Mouse (Mus musculus): ENCODE results near the gene Pcsk1.

Pcsk1 gene

DNA sequence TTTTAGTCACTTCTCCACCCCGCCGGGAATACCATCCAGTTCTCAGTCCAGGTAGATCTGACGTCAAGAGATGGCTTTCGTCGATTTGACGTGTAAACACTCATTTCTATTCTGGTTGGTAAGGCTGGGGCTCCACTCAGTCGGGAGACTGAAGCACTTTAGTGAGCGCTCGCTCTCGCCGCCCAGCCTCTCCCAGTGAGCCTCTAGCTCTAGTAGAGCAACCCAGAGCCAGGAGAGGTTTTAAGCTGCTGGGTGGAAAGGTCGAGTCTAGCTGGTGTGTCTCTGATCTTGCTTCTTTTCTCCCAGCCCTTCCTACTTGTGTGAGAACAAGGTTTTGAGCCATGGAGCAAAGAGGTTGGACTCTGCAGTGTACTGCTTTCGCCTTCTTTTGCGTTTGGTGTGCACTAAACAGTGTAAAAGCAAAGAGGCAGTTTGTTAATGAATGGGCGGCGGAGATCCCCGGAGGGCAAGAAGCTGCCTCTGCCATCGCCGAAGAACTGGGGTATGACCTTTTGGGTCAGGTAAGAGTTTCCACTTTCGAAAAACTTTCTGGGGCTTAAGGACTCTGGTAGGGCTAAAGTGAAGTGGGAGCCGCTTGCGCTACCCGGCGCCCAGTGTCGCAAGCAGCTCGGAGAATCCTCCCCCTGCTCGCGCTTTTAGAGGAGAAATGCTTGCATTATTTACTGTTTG is at the start of gene Pcsk1:
Gene Pcsk1, plus strand, starts transcription at position 106 of the 690 bp plus-strand sequence.
- H3K27me3 ChIP-seq (ENCODE audit: insufficient read depth, low read length): peaks cover 29% of the 10 kb centered on the region
- H3K9me3 ChIP-seq (ENCODE audit: low read length): no peaks in the 10 kb centered on the region
- H3K4me1 ChIP-seq (replicated peaks; ENCODE audit: low read depth, low read length): peaks cover 16% of the 10 kb centered on the region
- H3K36me3 ChIP-seq (ENCODE audit: insufficient read depth, low read length): no peaks in the 10 kb centered on the region
- H3K4me3 ChIP-seq (replicated peaks; ENCODE audit: low read length): peak within 1 kb of the TSS; percentile 73
- TF ChIP-seq NANOG (IDR thresholded peaks at IDR 0.05; ENCODE audit: borderline replicate concordance, low read length) (no peak), CTCF (conservative IDR thresholded peaks at IDR 0.05; ENCODE audit: low read length) (no peak), POU5F1 (IDR thresholded peaks at IDR 0.05; ENCODE audit: borderline replicate concordance, low read length) (no peak)

DNA sequence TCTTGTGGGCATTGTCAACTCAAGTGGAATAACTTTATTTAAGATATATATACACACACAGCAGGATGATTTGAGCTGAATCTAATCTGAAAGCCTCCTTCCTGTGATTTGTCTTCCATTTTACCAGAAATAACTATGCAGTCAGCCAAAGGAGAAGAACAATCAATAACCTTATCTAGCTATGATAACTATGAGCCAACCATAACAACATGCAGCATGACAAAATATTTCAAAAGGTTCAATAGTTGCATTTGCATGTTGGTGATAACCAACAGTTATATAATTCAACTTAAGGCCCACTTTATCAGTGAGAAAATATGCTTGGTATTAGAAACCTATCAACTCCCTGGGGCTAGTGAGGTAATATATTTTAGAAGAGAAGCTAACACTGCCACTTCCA is 30.8 kb upstream of the Pcsk1 start:
- H3K4me3 ChIP-seq (replicated peaks; ENCODE audit: low read length): no peak overlapping the region
- no peaks in the 10 kb centered on the region for H3K27me3 ChIP-seq (ENCODE audit: insufficient read depth, low read length)
- H3K9me3 ChIP-seq (ENCODE audit: low read length): no peaks in the 10 kb centered on the region
- no peaks in the 10 kb centered on the region for H3K36me3 ChIP-seq (ENCODE audit: insufficient read depth, low read length)
- TF ChIP-seq CTCF (conservative IDR thresholded peaks at IDR 0.05; ENCODE audit: low read length) (no peak), NANOG (IDR thresholded peaks at IDR 0.05; ENCODE audit: borderline replicate concordance, low read length) (no peak), POU5F1 (IDR thresholded peaks at IDR 0.05; ENCODE audit: borderline replicate concordance, low read length) (no peak)
- no peaks in the 10 kb centered on the region for H3K4me1 ChIP-seq (replicated peaks; ENCODE audit: low read depth, low read length)

- H3K4me1 ChIP-seq (replicated peaks; ENCODE audit: low read depth, low read length): no peaks in the 10 kb centered on the region
- no peak for TF ChIP-seq CTCF (conservative IDR thresholded peaks at IDR 0.05; ENCODE audit: low read length)
- TF ChIP-seq NANOG (IDR thresholded peaks at IDR 0.05; ENCODE audit: borderline replicate concordance, low read length): no peak
- no peak for TF ChIP-seq POU5F1 (IDR thresholded peaks at IDR 0.05; ENCODE audit: borderline replicate concordance, low read length)
- no peaks in the 10 kb centered on the region for H3K36me3 ChIP-seq (ENCODE audit: insufficient read depth, low read length)
- no peaks in the 10 kb centered on the region for H3K9me3 ChIP-seq (ENCODE audit: low read length)
- no peaks in the 10 kb centered on the region for H3K27me3 ChIP-seq (ENCODE audit: insufficient read depth, low read length)
- H3K4me3 ChIP-seq (replicated peaks; ENCODE audit: low read length): no peak overlapping the region
Observed at GRCm38 (mm10) chr13:75063947-75064346, 25.7 kb upstream of the Pcsk1 start.

GRCm38 (mm10) chr13:75088597-75088996 is 1.0 kb upstream of the Pcsk1 start:
- H3K36me3 ChIP-seq (ENCODE audit: insufficient read depth, low read length): no peaks in the 10 kb centered on the region
- no peaks in the 10 kb centered on the region for H3K9me3 ChIP-seq (ENCODE audit: low read length)
- H3K4me3 ChIP-seq (replicated peaks; ENCODE audit: low read length): no peak overlapping the region
- peaks cover 29% of the 10 kb centered on the region for H3K27me3 ChIP-seq (ENCODE audit: insufficient read depth, low read length)
- TF ChIP-seq CTCF (conservative IDR thresholded peaks at IDR 0.05; ENCODE audit: low read length) (no peak), POU5F1 (IDR thresholded peaks at IDR 0.05; ENCODE audit: borderline replicate concordance, low read length) (no peak), NANOG (IDR thresholded peaks at IDR 0.05; ENCODE audit: borderline replicate concordance, low read length) (no peak)
- peaks cover 16% of the 10 kb centered on the region for H3K4me1 ChIP-seq (replicated peaks; ENCODE audit: low read depth, low read length)

DNA sequence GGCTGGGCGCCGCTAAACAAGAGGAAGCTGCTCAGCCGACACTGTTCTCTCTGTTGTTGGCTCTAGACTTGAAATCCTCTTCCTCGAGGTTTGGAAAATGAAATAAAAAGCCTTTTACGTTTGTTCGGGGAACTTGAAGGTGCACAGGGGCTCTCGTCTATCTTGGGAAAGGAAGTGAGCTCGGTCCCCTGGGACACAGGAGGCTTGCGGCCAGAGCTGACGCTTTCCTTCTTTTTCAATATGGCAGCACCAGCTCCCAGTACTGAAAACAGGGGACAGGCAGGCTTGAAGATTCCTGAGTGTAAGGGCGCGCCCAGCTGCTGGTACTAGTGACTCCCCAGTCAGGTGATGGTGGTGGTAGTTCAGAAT is 769 bp downstream of the Pcsk1 start:
- TF ChIP-seq CTCF (conservative IDR thresholded peaks at IDR 0.05; ENCODE audit: low read length) (no peak), NANOG (IDR thresholded peaks at IDR 0.05; ENCODE audit: borderline replicate concordance, low read length) (no peak), POU5F1 (IDR thresholded peaks at IDR 0.05; ENCODE audit: borderline replicate concordance, low read length) (no peak)
- H3K4me3 ChIP-seq (replicated peaks; ENCODE audit: low read length): peak overlapping the region; percentile 73
- no peaks in the 10 kb centered on the region for H3K9me3 ChIP-seq (ENCODE audit: low read length)

GRCm38 (mm10) chr13:75091071-75091470 is 1.4 kb downstream of the Pcsk1 start:
- Histone ChIP-seq H3K4me3 (replicated peaks; ENCODE audit: low read length) (peak overlapping the region; percentile 73; the same call in 1 of the 2 replicates), H3K36me3 (ENCODE audit: insufficient read depth, low read length) (no peaks in the 10 kb centered on the region), H3K27me3 (ENCODE audit: insufficient read depth, low read length) (peaks cover 29% of the 10 kb centered on the region), H3K9me3 (ENCODE audit: low read length) (no peaks in the 10 kb centered on the region), H3K4me1 (replicated peaks; ENCODE audit: low read depth, low read length) (peaks cover 16% of the 10 kb centered on the region)
- TF ChIP-seq CTCF (conservative IDR thresholded peaks at IDR 0.05; ENCODE audit: low read length): no peak
- no peak for TF ChIP-seq POU5F1 (IDR thresholded peaks at IDR 0.05; ENCODE audit: borderline replicate concordance, low read length)
- no peak for TF ChIP-seq NANOG (IDR thresholded peaks at IDR 0.05; ENCODE audit: borderline replicate concordance, low read length)

More for the DNA sequence above, 769 bp downstream of the Pcsk1 start:
- H3K27me3 ChIP-seq (ENCODE audit: insufficient read depth, low read length): peaks cover 29% of the 10 kb centered on the region
- no peaks in the 10 kb centered on the region for H3K36me3 ChIP-seq (ENCODE audit: insufficient read depth, low read length)
- H3K4me1 ChIP-seq (replicated peaks; ENCODE audit: low read depth, low read length): peaks cover 16% of the 10 kb centered on the region

GRCm38 (mm10) chr13:75095487-75095886 is 5.9 kb downstream of the Pcsk1 start:
- Histone ChIP-seq H3K4me3 (replicated peaks; ENCODE audit: low read length) (no peak overlapping the region), H3K9me3 (ENCODE audit: low read length) (no peaks in the 10 kb centered on the region), H3K4me1 (replicated peaks; ENCODE audit: low read depth, low read length) (peaks cover 7% of the 10 kb centered on the region), H3K27me3 (ENCODE audit: insufficient read depth, low read length) (peaks cover 12% of the 10 kb centered on the region), H3K36me3 (ENCODE audit: insufficient read depth, low read length) (no peaks in the 10 kb centered on the region)
- TF ChIP-seq POU5F1 (IDR thresholded peaks at IDR 0.05; ENCODE audit: borderline replicate concordance, low read length) (no peak), NANOG (IDR thresholded peaks at IDR 0.05; ENCODE audit: borderline replicate concordance, low read length) (no peak)

GRCm38 (mm10) chr13:75113114-75113513 is 23.5 kb downstream of the Pcsk1 start:
- Histone ChIP-seq H3K9me3 (ENCODE audit: low read length) (no peaks in the 10 kb centered on the region), H3K27me3 (ENCODE audit: insufficient read depth, low read length) (no peaks in the 10 kb centered on the region), H3K36me3 (ENCODE audit: insufficient read depth, low read length) (no peaks in the 10 kb centered on the region), H3K4me1 (replicated peaks; ENCODE audit: low read depth, low read length) (no peaks in the 10 kb centered on the region), H3K4me3 (replicated peaks; ENCODE audit: low read length) (no peak overlapping the region)
- TF ChIP-seq POU5F1 (IDR thresholded peaks at IDR 0.05; ENCODE audit: borderline replicate concordance, low read length): no peak
- no peak for TF ChIP-seq CTCF (conservative IDR thresholded peaks at IDR 0.05; ENCODE audit: low read length)
- no peak for TF ChIP-seq NANOG (IDR thresholded peaks at IDR 0.05; ENCODE audit: borderline replicate concordance, low read length)

- TF ChIP-seq POU5F1 (IDR thresholded peaks at IDR 0.05; ENCODE audit: borderline replicate concordance, low read length) (no peak), CTCF (conservative IDR thresholded peaks at IDR 0.05; ENCODE audit: low read length) (no peak), NANOG (IDR thresholded peaks at IDR 0.05; ENCODE audit: borderline replicate concordance, low read length) (no peak)
- no peaks in the 10 kb centered on the region for H3K9me3 ChIP-seq (ENCODE audit: low read length)
- H3K36me3 ChIP-seq (ENCODE audit: insufficient read depth, low read length): no peaks in the 10 kb centered on the region
- no peaks in the 10 kb centered on the region for H3K4me1 ChIP-seq (replicated peaks; ENCODE audit: low read depth, low read length)
- H3K27me3 ChIP-seq (ENCODE audit: insufficient read depth, low read length): no peaks in the 10 kb centered on the region
- no peak overlapping the region for H3K4me3 ChIP-seq (replicated peaks; ENCODE audit: low read length)
Observed at GRCm38 (mm10) chr13:75114007-75114424, 24.4 kb downstream of the Pcsk1 start.
